Mouse (Mus musculus): ENCODE data around the gene Parvb. TPM values are rescaled to one million over a fixed set of nuclear protein-coding genes. Genes with fewer than 3 reads are reported as not detected.

Parvb gene
- total and polyA plus RNA-seq, 3 experiments = 0.04 to 2.3 TPM; not detected in 1

DNA sequence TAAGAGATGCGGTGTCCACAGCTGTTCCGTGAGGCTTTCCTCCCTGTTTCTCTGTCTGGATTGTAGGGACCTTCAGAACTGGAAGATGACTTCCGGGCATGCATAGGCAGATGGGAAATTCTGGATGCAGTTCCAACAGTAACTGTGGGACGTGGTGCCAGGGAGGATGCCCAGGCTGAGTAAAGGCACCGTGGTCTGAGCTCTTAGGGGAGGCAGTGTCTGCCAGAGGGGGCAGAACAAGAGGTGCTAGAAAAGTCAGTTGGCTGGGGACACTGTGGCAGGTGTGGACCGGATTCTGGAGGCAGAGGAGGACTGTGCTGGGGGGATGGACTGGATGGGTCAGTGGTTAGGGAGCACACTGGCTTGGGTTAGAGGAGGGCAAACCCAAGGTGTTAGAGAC is 30.8 kb downstream of the Parvb start:
- Histone ChIP-seq H3K9me3 (replicated peaks; ENCODE audit: low read length) (no peaks in the 10 kb centered on the region), H3K36me3 (replicated peaks in 1 of 2; ENCODE audit: control insufficient read depth in 1 of 2, insufficient read depth in 1 of 2, low read length in 1 of 2) (no peaks in the 10 kb centered on the region)
- dilution Hi-C loops (cut with MboI; ENCODE audit: extremely low pct_ligation_motif_present, extremely low pct_unique_long_range_greater_than_20kb, low sequenced_read_pairs) = no loop called here

DNA sequence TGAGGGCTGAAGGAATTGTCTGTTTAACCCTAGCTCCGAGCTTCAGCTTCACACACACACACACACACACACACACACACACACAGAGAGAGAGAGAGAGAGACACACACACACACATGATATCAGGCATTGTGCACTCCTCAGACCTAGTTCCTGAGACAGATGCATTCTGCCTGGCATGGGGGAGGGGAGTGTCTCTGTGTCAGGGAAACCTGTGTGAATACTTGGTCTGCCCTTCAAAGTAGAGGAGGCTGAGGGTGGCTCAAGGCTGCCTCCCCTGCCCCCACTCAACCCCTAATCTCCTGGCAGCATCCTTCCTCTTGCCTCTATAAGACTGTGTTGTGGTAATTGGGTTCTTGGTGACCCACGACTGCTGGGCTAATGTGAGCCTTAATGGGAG is 31.7 kb downstream of the Parvb start:
- TF ChIP-seq USF1 (IDR thresholded peaks at IDR 0.05; ENCODE audit: low read depth, low read length) (no peak), MEF2A (IDR thresholded peaks at IDR 0.05; ENCODE audit: borderline replicate concordance, low read depth, low read length) (no peak), EP300 (IDR thresholded peaks at IDR 0.05; ENCODE audit: low read length) (no peak), MAX (IDR thresholded peaks at IDR 0.05; ENCODE audit: low read length) (no peak), ETS1 (conservative IDR thresholded peaks at IDR 0.05; ENCODE audit: low read depth, low read length) (no peak), HCFC1 (IDR thresholded peaks at IDR 0.05; ENCODE audit: low read depth, low read length) (no peak), ZC3H11A (IDR thresholded peaks at IDR 0.05; ENCODE audit: low read depth, low read length) (no peak), ELF1 (IDR thresholded peaks at IDR 0.05; ENCODE audit: low read depth, low read length) (no peak), ZMIZ1 (IDR thresholded peaks at IDR 0.05; ENCODE audit: low read depth, low read length) (no peak), POLR2AphosphoS2 (IDR thresholded peaks at IDR 0.05; ENCODE audit: low read depth, low read length) (no peak), ZNF384 (IDR thresholded peaks at IDR 0.05; ENCODE audit: low read depth, low read length) (no peak), USF2 (conservative IDR thresholded peaks at IDR 0.05; ENCODE audit: low read depth, low read length) (no peak), PAX5 (IDR thresholded peaks at IDR 0.05; ENCODE audit: low read length) (no peak), JUND (conservative IDR thresholded peaks at IDR 0.05; ENCODE audit: low read depth, low read length) (no peak), CHD2 (IDR thresholded peaks at IDR 0.05; ENCODE audit: low read length) (no peak), SIN3A (IDR thresholded peaks at IDR 0.05; ENCODE audit: low read length) (no peak)
- H3K4me2 ChIP-seq (ENCODE audit: insufficient read depth, low read depth, poor library complexity, severe bottlenecking) = no peak overlapping the region
- 0 out of 4 replicates have a peak, but pooled peaks cover 0 to 3% of the 10 kb centered on the region in 2 experiments for H3K4me1 ChIP-seq (ENCODE audit: control insufficient read depth in 1 of 2, insufficient read depth in 2 of 2)
- dilution Hi-C loops (cut with MboI; ENCODE audit: extremely low pct_ligation_motif_present, extremely low pct_unique_long_range_greater_than_20kb, low sequenced_read_pairs) (no loop called here), in situ Hi-C loops (cut with MboI; ENCODE audit: low pct_ligation_motif_present, low pct_unique_long_range_greater_than_20kb, low sequenced_read_pairs) (no loop called here)
- H3K4me3 ChIP-seq (replicated peaks in 1 of 3; ENCODE audit: low read depth in 2 of 3, low read length in 2 of 3, poor library complexity in 1 of 3) = no peak overlapping the region
- H3K9me3 ChIP-seq (replicated peaks; ENCODE audit: low read length) = no peaks in the 10 kb centered on the region
- no peak for DNase-seq (ENCODE audit: extremely low read depth)
- H3K27ac ChIP-seq (ENCODE audit: insufficient read depth, low read depth) = no peak overlapping the region
- peaks cover 85% of the 10 kb centered on the region for H3K27me3 ChIP-seq (replicated peaks)
- no peaks in the 10 kb centered on the region for H3K79me2 ChIP-seq (replicated peaks; ENCODE audit: control insufficient read depth, extremely low read depth, insufficient read depth, poor library complexity, severe bottlenecking)
- H3K36me3 ChIP-seq (replicated peaks in 1 of 2; ENCODE audit: control insufficient read depth in 1 of 2, insufficient read depth in 1 of 2, low read length in 1 of 2) = no peaks in the 10 kb centered on the region
- H3K9ac ChIP-seq (ENCODE audit: insufficient read depth, low read depth) = no peak overlapping the region

More for the DNA sequence above, 30.8 kb downstream of the Parvb start:
- Histone ChIP-seq H3K9ac (ENCODE audit: insufficient read depth, low read depth) (no peak overlapping the region), H3K79me2 (replicated peaks; ENCODE audit: control insufficient read depth, extremely low read depth, insufficient read depth, poor library complexity, severe bottlenecking) (no peaks in the 10 kb centered on the region), H3K27ac (ENCODE audit: insufficient read depth, low read depth) (no peak overlapping the region), H3K4me2 (ENCODE audit: insufficient read depth, low read depth, poor library complexity, severe bottlenecking) (no peak overlapping the region), H3K27me3 (replicated peaks) (peaks cover 85% of the 10 kb centered on the region), H3K4me1 (ENCODE audit: control insufficient read depth in 1 of 2, insufficient read depth in 2 of 2) (0 out of 4 replicates have a peak, but pooled peaks cover 0 to 3% of the 10 kb centered on the region in 2 experiments), H3K4me3 (replicated peaks in 1 of 3; ENCODE audit: low read depth in 2 of 3, low read length in 2 of 3, poor library complexity in 1 of 3) (no peak overlapping the region)
- DNase-seq (ENCODE audit: extremely low read depth) = no peak
- TF ChIP-seq GABPA (IDR thresholded peaks at IDR 0.05; ENCODE audit: insufficient replicate concordance, low read depth, low read length) (no peak), ZKSCAN1 (IDR thresholded peaks at IDR 0.05; ENCODE audit: borderline replicate concordance, low read depth, low read length) (no peak), SIN3A (IDR thresholded peaks at IDR 0.05; ENCODE audit: low read length) (no peak), EP300 (IDR thresholded peaks at IDR 0.05; ENCODE audit: low read length) (no peak), MAX (IDR thresholded peaks at IDR 0.05; ENCODE audit: low read length) (no peak), USF1 (IDR thresholded peaks at IDR 0.05; ENCODE audit: low read depth, low read length) (no peak), IRF4 (IDR thresholded peaks at IDR 0.05; ENCODE audit: low read depth, low read length) (no peak), ETS1 (conservative IDR thresholded peaks at IDR 0.05; ENCODE audit: low read depth, low read length) (no peak), PAX5 (IDR thresholded peaks at IDR 0.05; ENCODE audit: low read length) (no peak), ELF1 (IDR thresholded peaks at IDR 0.05; ENCODE audit: low read depth, low read length) (no peak), POLR2A (IDR thresholded peaks at IDR 0.05; ENCODE audit: low read depth, low read length) (no peak), ZC3H11A (IDR thresholded peaks at IDR 0.05; ENCODE audit: low read depth, low read length) (no peak), KAT2A (IDR thresholded peaks at IDR 0.05; ENCODE audit: insufficient replicate concordance, low read length) (no peak), POLR2AphosphoS2 (IDR thresholded peaks at IDR 0.05; ENCODE audit: low read depth, low read length) (no peak), ZMIZ1 (IDR thresholded peaks at IDR 0.05; ENCODE audit: low read depth, low read length) (no peak), MXI1 (IDR thresholded peaks at IDR 0.05; ENCODE audit: low read depth, low read length) (no peak), USF2 (conservative IDR thresholded peaks at IDR 0.05; ENCODE audit: low read depth, low read length) (no peak)
- in situ Hi-C loops (cut with MboI; ENCODE audit: low pct_ligation_motif_present, low pct_unique_long_range_greater_than_20kb, low sequenced_read_pairs) = no loop called here

Data from CH12.LX (cell line).